19 mouse cellular contexts compared by ENCODE assay signal in genomic region chr9:62654336-62654735, GRCm38 (mm10). TPM values are rescaled to one million over a fixed set of nuclear protein-coding genes. Genes with fewer than 3 reads are reported as not detected.
DNase-seq lines count a peak whose midpoint lies in the region; TF ChIP-seq lines count a peak whose summit lies in the region.
"Had no signal": no experiment of that assay in that cellular context is flagged by ENCODE, and none has a peak within 500 bp of the region (broad histone marks: within the 10 kb centered on the region; RNA-seq: fewer than 3 reads in every experiment).

No protein-coding gene starts in this region.

- intact Hi-C loops in heart, postnatal 25 days (cut with DNase I): no loop called here

- no peak for TF ChIP-seq POLR2A in embryonic fibroblast, embryonic 13.5 days (IDR thresholded peaks at IDR 0.05; ENCODE audit: low read depth, low read length)

- no peak overlapping the region for H3K4me3 ChIP-seq in embryonic fibroblast, embryonic 13.5 days (ENCODE audit: insufficient read depth, low read length)
- H3K4me3 ChIP-seq: erythroblast, embryonic 14.5 days; forebrain, embryonic 15.5 days; left cerebral cortex, adult 2 months; midbrain, embryonic 10.5 days; neural tube, embryonic 15.5 days had no signal

- no peak for TF ChIP-seq CTCF in embryonic fibroblast, embryonic 13.5 days (IDR thresholded peaks at IDR 0.05; ENCODE audit: borderline replicate concordance, insufficient read depth, low read length)

- DNase-seq in heart, adult 9 months (ENCODE audit: low spot score in 2 of 2): peak; percentile 28 to 48
- no peak for DNase-seq in heart, adult 8-10 months (ENCODE audit: low spot score)
- peak; percentile 25 for DNase-seq in lung, postnatal 10 days
- DNase-seq in lung, postnatal 14 days: no peak
- DNase-seq in heart, postnatal 25 days (ENCODE audit: low spot score): peak; percentile 31
- DNase-seq in cerebellum, adult 18-20 months: no peak
- DNase-seq in layer of hippocampus, adult 18-20 months (ENCODE audit: low spot score in 2 of 2): no peak
- DNase-seq: adrenal gland, postnatal 14 days; cerebellum, adult 8-10 months; kidney, postnatal 14 days; lung, postnatal 4 days; thymus, postnatal 36 days had no signal

- H3K4me1 ChIP-seq in embryonic fibroblast, embryonic 13.5 days (ENCODE audit: control insufficient read depth, insufficient read depth, low read length): no peaks in the 10 kb centered on the region; the same call in 1 of the 2 replicates
- H3K4me1 ChIP-seq: forebrain, embryonic 15.5 days had no signal

- peak overlapping the region; percentile 43; the same call in 1 of the 2 replicates for H3K27ac ChIP-seq in embryonic fibroblast, embryonic 13.5 days (ENCODE audit: insufficient read depth, low read length)
- H3K27ac ChIP-seq: forebrain, embryonic 15.5 days; left cerebral cortex, adult 2 months; midbrain, embryonic 10.5 days; neural tube, embryonic 15.5 days had no signal

RNA-seq across cellular contexts. Expression of gene Itga11, which starts 23.3 kb away (rescaled TPM):
- 1 to 10 TPM; 1.3 to 1.4 (median 1.4) TPM for total RNA-seq in heart, adult 8-10 months (2022)
- polyA plus RNA-seq in embryonic fibroblast, embryonic 13.5 days (2011; ENCODE audit: insufficient read length, low read depth, missing spikeins): 139 and 166 TPM in 2 replicates
- 1 to 10 TPM; 1.8 to 2.3 TPM for total RNA-seq in heart, postnatal 25 days (2021)
- 1 to 10 TPM; 3.2 to 4.3 TPM for total RNA-seq in layer of hippocampus, adult 18-20 months (2021)
- total RNA-seq: hematopoietic stem cell, adult 5-6 weeks had no signal
- polyA plus RNA-seq: erythroblast, embryonic 14.5 days had no signal

Comparison
In these comparisons a context has a peak if more than half of its experiments do, and no peak if none do; other contexts are left out.
1. DNase-seq: peak in heart, adult 9 months (2 of 2), lung, postnatal 10 days (single experiment) and heart, postnatal 25 days (single experiment); none in heart, adult 8-10 months (single experiment), lung, postnatal 14 days (single experiment), cerebellum, adult 18-20 months (0 of 2) and layer of hippocampus, adult 18-20 months (0 of 2).